Mouse (Mus musculus) testis, adult 2 months (tissue): ENCODE measurements around the gene Cops7a.

ENCODE experiments used
- CTCF ChIP-seq: fragments of 200-500 bp; IDR thresholded peaks from 2 replicates; pipeline ENCODE4 v1.5.1; 2012; ENCODE audit warnings: low read depth, mild to moderate bottlenecking, inconsistent platforms, low read length, moderate library complexity; ENCODE audit not compliant: control insufficient read depth, insufficient read depth, insufficient replicate concordance
- POLR2A ChIP-seq: fragments of 200-500 bp; IDR thresholded peaks from 2 replicates; pipeline ENCODE4 v1.6.1; 2012; ENCODE audit warnings: low read depth, mild to moderate bottlenecking, inconsistent platforms, low read length, moderate library complexity; ENCODE audit not compliant: control insufficient read depth

GRCm38 (mm10) chr6:124919695-124920317 is 45.5 kb downstream of the Cops7a start, which contains the start of gene Ptms:
- TF ChIP-seq POLR2A, result peak; percentile 85
- no peak for TF ChIP-seq CTCF
